Mouse (Mus musculus): ENCODE results near the gene Notch4. TPM values are rescaled to one million over a fixed set of nuclear protein-coding genes. Genes with fewer than 3 reads are reported as not detected.

Notch4 gene
- polyA plus RNA-seq, 1 experiment from 2014 or later: 10.0 TPM

- DNase-seq (ENCODE audit: low spot score): no peak
- 79% methylated on average over 11 of the region's 11 CpGs for WGBS
- Histone ChIP-seq H3K27ac (replicated peaks) (no peak overlapping the region; the same call in 1 of the 2 replicates), H3K4me1 (peaks cover 5% of the 10 kb centered on the region), H3K36me3 (no peaks in the 10 kb centered on the region), H3K27me3 (ENCODE audit: low read depth, poor library complexity, severe bottlenecking) (no peaks in the 10 kb centered on the region), H3K4me3 (no peak overlapping the region), H3K9me3 (replicated peaks) (no peaks in the 10 kb centered on the region)
Observed at GRCm38 (mm10) chr17:34557411-34557810, 6.7 kb upstream of the Notch4 start.

GRCm38 (mm10) chr17:34559116-34559515 lies 5.0 kb upstream of the Notch4 start:
- Histone ChIP-seq H3K9me3 (replicated peaks) (no peaks in the 10 kb centered on the region), H3K4me3 (no peak overlapping the region), H3K27me3 (ENCODE audit: low read depth, poor library complexity, severe bottlenecking) (no peaks in the 10 kb centered on the region), H3K36me3 (no peaks in the 10 kb centered on the region), H3K4me1 (peaks cover 8% of the 10 kb centered on the region), H3K27ac (replicated peaks) (no peak overlapping the region)
- DNase-seq (ENCODE audit: low spot score): no peak
- 88% methylated on average over 7 of the region's 7 CpGs for WGBS

- no peak overlapping the region for H3K4me3 ChIP-seq
- DNase-seq (ENCODE audit: low spot score): no peak
- H3K27ac ChIP-seq (replicated peaks): no peak overlapping the region
- H3K4me1 ChIP-seq: peaks cover 15% of the 10 kb centered on the region
- H3K36me3 ChIP-seq: no peaks in the 10 kb centered on the region
- WGBS: 27% methylated on average over 15 of the region's 15 CpGs
- H3K9me3 ChIP-seq (replicated peaks): no peaks in the 10 kb centered on the region
- no peaks in the 10 kb centered on the region for H3K27me3 ChIP-seq (ENCODE audit: low read depth, poor library complexity, severe bottlenecking)
Observed at GRCm38 (mm10) chr17:34559895-34560294, 4.2 kb upstream of the Notch4 start.

GRCm38 (mm10) chr17:34560438-34560837 lies 3.6 kb upstream of the Notch4 start:
- Histone ChIP-seq H3K4me3 (no peak overlapping the region), H3K4me1 (peaks cover 15% of the 10 kb centered on the region), H3K27ac (replicated peaks) (no peak overlapping the region), H3K36me3 (no peaks in the 10 kb centered on the region), H3K27me3 (ENCODE audit: low read depth, poor library complexity, severe bottlenecking) (no peaks in the 10 kb centered on the region), H3K9me3 (replicated peaks) (no peaks in the 10 kb centered on the region)
- DNase-seq (ENCODE audit: low spot score): no peak
- 88% methylated on average over 6 of the region's 6 CpGs for WGBS

GRCm38 (mm10) chr17:34561200-34561599 lies 2.9 kb upstream of the Notch4 start:
- Histone ChIP-seq H3K4me3 (no peak overlapping the region), H3K4me1 (peaks cover 15% of the 10 kb centered on the region), H3K27ac (replicated peaks) (no peak overlapping the region), H3K36me3 (no peaks in the 10 kb centered on the region), H3K9me3 (replicated peaks) (no peaks in the 10 kb centered on the region), H3K27me3 (ENCODE audit: low read depth, poor library complexity, severe bottlenecking) (no peaks in the 10 kb centered on the region)
- WGBS: 43% methylated on average over 8 of the region's 8 CpGs
- DNase-seq (ENCODE audit: low spot score): no peak

GRCm38 (mm10) chr17:34562595-34562994 lies 1.5 kb upstream of the Notch4 start:
- no peak overlapping the region for H3K4me3 ChIP-seq
- H3K9me3 ChIP-seq (replicated peaks): no peaks in the 10 kb centered on the region
- 71% methylated on average over 3 of the region's 3 CpGs for WGBS
- H3K4me1 ChIP-seq: peaks cover 15% of the 10 kb centered on the region
- no peak overlapping the region for H3K27ac ChIP-seq (replicated peaks)
- DNase-seq (ENCODE audit: low spot score): no peak
- H3K27me3 ChIP-seq (ENCODE audit: low read depth, poor library complexity, severe bottlenecking): no peaks in the 10 kb centered on the region
- H3K36me3 ChIP-seq: no peaks in the 10 kb centered on the region

- WGBS: 75% methylated on average over 11 of the region's 11 CpGs
Observed at GRCm38 (mm10) chr17:34563354-34563753, 714 bp upstream of the Notch4 start.

GRCm38 (mm10) chr17:34564796-34565195 lies 728 bp downstream of the Notch4 start:
- Histone ChIP-seq H3K36me3 (no peaks in the 10 kb centered on the region), H3K27me3 (ENCODE audit: low read depth, poor library complexity, severe bottlenecking) (no peaks in the 10 kb centered on the region), H3K4me1 (peaks cover 15% of the 10 kb centered on the region), H3K9me3 (replicated peaks) (no peaks in the 10 kb centered on the region), H3K4me3 (peak overlapping the region; percentile 20), H3K27ac (replicated peaks) (peak overlapping the region; percentile 63; the same call in 1 of the 2 replicates)
- no peak for DNase-seq (ENCODE audit: low spot score)
- WGBS: 58% methylated on average over 3 of the region's 3 CpGs

More at GRCm38 (mm10) chr17:34563354-34563753, 714 bp upstream of the Notch4 start:
- Histone ChIP-seq H3K36me3 (no peaks in the 10 kb centered on the region), H3K4me3 (no peak overlapping the region), H3K27me3 (ENCODE audit: low read depth, poor library complexity, severe bottlenecking) (no peaks in the 10 kb centered on the region), H3K27ac (replicated peaks) (no peak overlapping the region), H3K9me3 (replicated peaks) (no peaks in the 10 kb centered on the region), H3K4me1 (peaks cover 15% of the 10 kb centered on the region)
- no peak for DNase-seq (ENCODE audit: low spot score)

GRCm38 (mm10) chr17:34567311-34567710 lies 3.2 kb downstream of the Notch4 start:
- DNase-seq (ENCODE audit: low spot score): no peak
- no peak overlapping the region for H3K4me3 ChIP-seq
- WGBS: 68% methylated on average over 9 of the region's 9 CpGs
- H3K36me3 ChIP-seq: no peaks in the 10 kb centered on the region
- H3K27me3 ChIP-seq (ENCODE audit: low read depth, poor library complexity, severe bottlenecking): no peaks in the 10 kb centered on the region
- no peaks in the 10 kb centered on the region for H3K9me3 ChIP-seq (replicated peaks)
- H3K4me1 ChIP-seq: peaks cover 18% of the 10 kb centered on the region
- H3K27ac ChIP-seq (replicated peaks): no peak overlapping the region

GRCm38 (mm10) chr17:34568421-34568820 lies 4.4 kb downstream of the Notch4 start:
- no peaks in the 10 kb centered on the region for H3K9me3 ChIP-seq (replicated peaks)
- no peak overlapping the region for H3K27ac ChIP-seq (replicated peaks)
- DNase-seq (ENCODE audit: low spot score): no peak
- H3K4me3 ChIP-seq: no peak overlapping the region
- no peaks in the 10 kb centered on the region for H3K36me3 ChIP-seq
- H3K27me3 ChIP-seq (ENCODE audit: low read depth, poor library complexity, severe bottlenecking): no peaks in the 10 kb centered on the region
- 83% methylated on average over 13 of the region's 13 CpGs for WGBS
- H3K4me1 ChIP-seq: peaks cover 24% of the 10 kb centered on the region

GRCm38 (mm10) chr17:34569919-34570318 lies 5.9 kb downstream of the Notch4 start:
- DNase-seq (ENCODE audit: low spot score): no peak
- Histone ChIP-seq H3K4me3 (no peak overlapping the region), H3K9me3 (replicated peaks) (no peaks in the 10 kb centered on the region), H3K27me3 (ENCODE audit: low read depth, poor library complexity, severe bottlenecking) (no peaks in the 10 kb centered on the region), H3K27ac (replicated peaks) (no peak overlapping the region), H3K36me3 (no peaks in the 10 kb centered on the region), H3K4me1 (peaks cover 13% of the 10 kb centered on the region)
- 67% methylated on average over 4 of the region's 4 CpGs for WGBS

- Histone ChIP-seq H3K36me3 (no peaks in the 10 kb centered on the region), H3K27ac (replicated peaks) (peak overlapping the region; percentile 49; the same call in 1 of the 2 replicates), H3K4me3 (0 out of 2 replicates have a peak overlapping the region, but pooled peaks have one; percentile 12), H3K27me3 (ENCODE audit: low read depth, poor library complexity, severe bottlenecking) (no peaks in the 10 kb centered on the region), H3K4me1 (peaks cover 13% of the 10 kb centered on the region), H3K9me3 (replicated peaks) (no peaks in the 10 kb centered on the region)
- 11% methylated on average over 5 of the region's 5 CpGs for WGBS
- DNase-seq (ENCODE audit: low spot score): no peak
Observed at GRCm38 (mm10) chr17:34571875-34572274, 7.8 kb downstream of the Notch4 start.

GRCm38 (mm10) chr17:34572361-34572760 lies 8.3 kb downstream of the Notch4 start:
- Histone ChIP-seq H3K27me3 (ENCODE audit: low read depth, poor library complexity, severe bottlenecking) (no peaks in the 10 kb centered on the region), H3K36me3 (no peaks in the 10 kb centered on the region), H3K4me1 (peaks cover 13% of the 10 kb centered on the region), H3K9me3 (replicated peaks) (no peaks in the 10 kb centered on the region), H3K4me3 (0 out of 2 replicates have a peak overlapping the region, but pooled peaks have one; percentile 12), H3K27ac (replicated peaks) (peak overlapping the region; percentile 49; the same call in 1 of the 2 replicates)
- DNase-seq (ENCODE audit: low spot score): no peak
- 11% methylated on average over 15 of the region's 15 CpGs for WGBS

- Histone ChIP-seq H3K4me1 (peaks cover 9% of the 10 kb centered on the region), H3K9me3 (replicated peaks) (no peaks in the 10 kb centered on the region), H3K4me3 (no peak overlapping the region), H3K27ac (replicated peaks) (no peak overlapping the region), H3K27me3 (ENCODE audit: low read depth, poor library complexity, severe bottlenecking) (no peaks in the 10 kb centered on the region), H3K36me3 (no peaks in the 10 kb centered on the region)
- DNase-seq (ENCODE audit: low spot score): no peak
- 73% methylated on average over 5 of the region's 5 CpGs for WGBS
Observed at GRCm38 (mm10) chr17:34576577-34576976, 12.5 kb downstream of the Notch4 start.

Measured in midbrain, embryonic 10.5 days (tissue).